Mouse (Mus musculus): Measurements from ENCODE around the gene Hexa.
A peak's percentile ranks its signal among the peaks of the same experiment; 100 is the strongest.

Hexa gene

GRCm38 (mm10) chr9:59539441-59540137 lies at the start of gene Hexa, which contains the start of gene Tmem202:
Gene Hexa, plus strand, starts transcription at chr9:59539540.
Gene Tmem202, minus strand, starts transcription at chr9:59539847.
- DNase-seq (ENCODE audit: low read depth, low spot score), result peak; percentile 92

GRCm38 (mm10) chr9:59508146-59508545 lies 31.2 kb upstream of the Hexa start:
- DNase-seq (ENCODE audit: low read depth, low spot score), result peak; percentile 56

- no peak for DNase-seq (ENCODE audit: low read depth, low spot score)
Observed at GRCm38 (mm10) chr9:59512381-59512780, 27.0 kb upstream of the Hexa start.

GRCm38 (mm10) chr9:59515069-59515468 lies 24.3 kb upstream of the Hexa start:
- no peak for DNase-seq (ENCODE audit: low read depth, low spot score)

- DNase-seq (ENCODE audit: low read depth, low spot score), result peak; percentile 38
Observed at GRCm38 (mm10) chr9:59517127-59517526, 22.2 kb upstream of the Hexa start.

GRCm38 (mm10) chr9:59518976-59519375 lies 20.4 kb upstream of the Hexa start:
- DNase-seq (ENCODE audit: low read depth, low spot score), result no peak

GRCm38 (mm10) chr9:59519396-59519795 lies 19.9 kb upstream of the Hexa start:
- DNase-seq (ENCODE audit: low read depth, low spot score), result no peak

GRCm38 (mm10) chr9:59522906-59523305 lies 16.4 kb upstream of the Hexa start:
- DNase-seq (ENCODE audit: low read depth, low spot score), result no peak

- DNase-seq (ENCODE audit: low read depth, low spot score), result no peak
Observed at GRCm38 (mm10) chr9:59526727-59527126, 12.6 kb upstream of the Hexa start.

GRCm38 (mm10) chr9:59527580-59527979 lies 11.8 kb upstream of the Hexa start:
- DNase-seq (ENCODE audit: low read depth, low spot score), result no peak

GRCm38 (mm10) chr9:59528274-59528673 lies 11.1 kb upstream of the Hexa start:
- no peak for DNase-seq (ENCODE audit: low read depth, low spot score)

GRCm38 (mm10) chr9:59531645-59532044 lies 7.7 kb upstream of the Hexa start:
- peak; percentile 70 for DNase-seq (ENCODE audit: low read depth, low spot score)

GRCm38 (mm10) chr9:59533422-59533821 lies 5.9 kb upstream of the Hexa start:
- no peak for DNase-seq (ENCODE audit: low read depth, low spot score)

GRCm38 (mm10) chr9:59533889-59534288 lies 5.5 kb upstream of the Hexa start:
- DNase-seq (ENCODE audit: low read depth, low spot score), result no peak

- no peak for DNase-seq (ENCODE audit: low read depth, low spot score)
Observed at GRCm38 (mm10) chr9:59537651-59538050, 1.7 kb upstream of the Hexa start.

- no peak for DNase-seq (ENCODE audit: low read depth, low spot score)
Observed at GRCm38 (mm10) chr9:59541617-59542016, 2.3 kb downstream of the Hexa start.

- no peak for DNase-seq (ENCODE audit: low read depth, low spot score)
Observed at GRCm38 (mm10) chr9:59542766-59543324, 3.5 kb downstream of the Hexa start.

- no peak for DNase-seq (ENCODE audit: low read depth, low spot score)
Observed at GRCm38 (mm10) chr9:59544739-59545138, 5.4 kb downstream of the Hexa start.

- DNase-seq (ENCODE audit: low read depth, low spot score), result no peak
Observed at GRCm38 (mm10) chr9:59547869-59548268, 8.5 kb downstream of the Hexa start.

GRCm38 (mm10) chr9:59548961-59549487 lies 9.7 kb downstream of the Hexa start:
- peak; percentile 61 for DNase-seq (ENCODE audit: low read depth, low spot score)

- DNase-seq (ENCODE audit: low read depth, low spot score), result no peak
Observed at GRCm38 (mm10) chr9:59550077-59550476, 10.7 kb downstream of the Hexa start.

GRCm38 (mm10) chr9:59551017-59551416 lies 11.7 kb downstream of the Hexa start:
- DNase-seq (ENCODE audit: low read depth, low spot score), result no peak

- no peak for DNase-seq (ENCODE audit: low read depth, low spot score)
Observed at GRCm38 (mm10) chr9:59551620-59552031, 12.3 kb downstream of the Hexa start.
